Mouse (Mus musculus): ENCODE data around the gene Crkl.

The Crkl gene

DNA sequence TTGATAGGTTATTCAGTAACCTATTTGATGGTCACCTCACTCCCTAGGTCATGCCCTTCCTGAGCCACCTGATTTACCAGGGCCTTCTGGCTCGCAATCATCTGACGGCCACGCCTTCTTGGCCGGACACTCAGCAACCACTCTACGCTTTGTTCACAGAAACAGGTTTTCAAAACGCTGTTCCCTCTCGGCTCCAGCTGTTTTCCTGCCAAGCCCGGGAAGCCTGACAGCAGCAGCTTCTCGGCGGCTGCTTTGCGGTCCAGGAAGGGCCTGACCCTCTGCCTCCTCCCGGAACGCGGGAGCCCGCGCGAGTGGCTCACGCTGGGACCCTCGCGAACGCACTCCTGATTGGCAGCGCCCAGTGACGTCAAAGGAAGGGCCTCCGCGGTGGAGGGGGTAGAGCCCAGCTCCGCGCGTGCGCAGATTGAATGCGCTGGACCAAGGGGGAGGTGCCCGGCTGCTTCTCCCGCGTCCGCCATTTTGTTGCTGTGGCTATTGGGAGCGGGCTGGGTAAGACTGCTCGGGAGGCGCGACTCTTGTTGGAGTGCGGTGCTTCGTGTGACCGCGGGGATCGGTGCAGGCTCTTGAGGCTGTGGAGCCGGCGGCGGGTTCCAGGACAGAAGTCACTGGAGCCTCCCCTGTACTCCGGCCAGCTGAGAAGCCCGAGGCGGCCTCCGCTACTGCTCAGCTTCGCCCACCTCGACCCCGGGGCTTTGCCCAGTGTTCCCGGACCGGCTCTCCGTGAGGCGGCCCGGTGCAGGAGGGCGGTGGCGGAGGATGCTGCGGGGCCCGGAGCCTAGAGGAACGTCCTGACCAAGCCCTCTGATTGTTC is at the start of gene Crkl:
Gene Crkl (plus strand): TSS at position 447 of the 832 bp plus-strand sequence.
- TF ChIP-seq GATA4 (IDR thresholded peaks at IDR 0.05; ENCODE audit: insufficient replicate concordance, low read length) = no peak

DNA sequence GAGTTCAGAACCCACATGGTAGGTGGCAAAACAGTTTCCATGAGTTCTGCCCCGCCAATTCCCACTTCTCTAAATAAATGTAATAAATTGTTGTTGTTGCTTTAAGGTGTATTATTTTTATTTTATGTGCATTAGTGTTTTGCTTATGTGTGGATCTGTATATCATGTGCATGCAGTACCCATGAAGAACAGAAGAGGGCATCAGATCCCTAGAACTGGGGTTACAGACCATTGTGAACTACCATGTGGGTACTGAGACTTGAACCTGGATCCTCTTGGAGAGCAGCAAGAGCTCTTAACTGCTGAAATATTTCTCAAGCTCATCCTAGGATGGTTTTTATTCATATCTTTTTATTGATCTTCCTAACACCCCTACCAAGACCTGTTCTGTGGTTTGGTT is 48.9 kb upstream of the Crkl start:
- no peak for TF ChIP-seq GATA4 (IDR thresholded peaks at IDR 0.05; ENCODE audit: insufficient replicate concordance, low read length)

DNA sequence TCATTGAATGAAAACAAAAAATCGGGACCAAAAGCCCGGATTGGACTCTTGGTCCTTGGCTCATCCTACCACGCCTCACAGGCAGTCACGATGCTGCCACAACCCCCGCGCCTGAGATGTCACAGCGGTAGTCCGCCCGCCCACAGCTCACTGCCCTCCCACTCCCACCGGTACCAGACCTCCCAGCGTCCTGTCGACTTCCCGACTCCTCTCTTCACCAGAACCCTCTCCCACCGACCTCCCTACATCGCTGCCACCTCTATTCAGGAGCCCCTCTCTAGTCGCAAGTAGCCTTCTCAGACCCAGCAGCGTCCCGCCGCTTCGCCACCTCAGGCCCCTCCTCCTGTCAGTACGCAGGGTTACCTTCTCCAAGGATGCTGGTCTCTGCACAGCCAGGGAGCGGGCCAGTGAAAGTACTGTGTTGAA is 46.5 kb upstream of the Crkl start:
- no peak for TF ChIP-seq GATA4 (IDR thresholded peaks at IDR 0.05; ENCODE audit: insufficient replicate concordance, low read length)

DNA sequence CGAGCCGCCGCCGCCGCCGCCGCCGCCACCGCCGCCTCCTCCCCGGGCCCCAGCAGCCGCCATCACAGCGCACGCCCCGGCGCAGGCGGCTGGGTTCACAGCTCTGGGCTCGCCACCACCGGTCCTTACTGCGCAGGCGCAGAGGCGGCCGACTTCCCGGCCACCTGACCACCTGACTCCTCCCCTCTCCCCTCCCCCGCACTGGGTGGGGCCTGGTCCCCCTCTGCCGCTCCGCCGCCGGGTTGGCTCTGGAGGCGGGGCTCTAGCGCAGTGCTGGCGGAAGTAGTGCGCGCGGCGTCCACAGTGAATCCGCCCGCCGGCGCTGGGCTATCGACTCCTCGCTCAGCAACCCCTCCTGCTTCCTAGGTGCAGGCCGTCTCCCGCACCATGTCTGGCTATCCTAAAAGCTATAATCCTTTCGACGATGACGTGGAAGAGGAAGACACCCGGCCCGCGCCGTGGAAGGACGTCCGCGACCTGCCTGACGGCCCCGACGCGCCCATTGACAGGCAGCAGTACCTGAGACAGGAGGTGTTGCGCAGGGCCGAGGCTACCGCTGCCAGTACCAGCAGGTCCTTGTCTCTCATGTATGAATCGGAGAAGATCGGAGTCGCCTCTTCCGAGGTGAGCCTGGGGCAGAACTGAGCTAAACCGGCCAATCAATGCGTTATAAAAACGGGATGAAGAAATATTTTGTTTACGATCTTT is 45.9 kb upstream of the Crkl start, which contains the start of the genes Snap29 and Pi4ka:
Gene Snap29 (plus strand): TSS at position 251 of the 708 bp plus-strand sequence.
Gene Pi4ka (minus strand): TSS at position 579 of the 708 bp plus-strand sequence.
- TF ChIP-seq GATA4 (IDR thresholded peaks at IDR 0.05; ENCODE audit: insufficient replicate concordance, low read length) = peak; percentile 65; the same call in 1 of the 2 replicates

DNA sequence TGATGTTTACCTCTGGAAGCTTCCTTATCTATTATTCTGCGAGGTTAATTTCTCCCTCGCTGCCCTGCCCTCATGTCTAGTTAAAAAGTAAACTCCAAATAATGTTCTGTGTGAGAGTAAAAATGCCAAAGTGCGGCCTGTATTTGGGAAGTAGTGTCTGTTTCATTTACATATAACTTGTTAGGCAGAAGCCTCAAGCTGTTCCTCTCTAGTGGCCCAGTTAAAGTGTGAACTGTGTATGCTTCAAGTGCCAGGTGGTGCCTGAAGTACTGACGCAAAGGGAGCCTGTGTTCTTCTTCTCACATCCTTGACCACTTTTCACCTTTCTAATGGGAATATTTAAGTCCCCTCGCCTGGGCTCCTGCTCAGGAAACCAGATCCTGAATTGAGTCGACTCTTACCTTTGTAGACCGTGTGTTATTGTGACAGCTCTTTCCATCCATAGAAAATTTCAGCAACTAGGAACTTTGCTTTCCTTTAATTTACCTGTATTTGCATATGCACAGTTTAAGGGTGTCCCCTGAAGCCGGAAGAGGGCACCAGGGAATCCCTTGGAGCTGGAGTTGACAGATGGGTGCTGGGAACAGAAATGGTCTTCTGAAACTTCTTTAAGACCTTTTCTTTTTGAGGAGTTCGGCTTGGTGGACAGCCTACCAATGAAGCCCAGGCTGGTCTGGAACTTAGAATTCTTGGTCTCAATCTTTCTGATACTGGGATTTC is 45.1 kb upstream of the Crkl start:
- no peak for TF ChIP-seq GATA4 (IDR thresholded peaks at IDR 0.05; ENCODE audit: insufficient replicate concordance, low read length)

DNA sequence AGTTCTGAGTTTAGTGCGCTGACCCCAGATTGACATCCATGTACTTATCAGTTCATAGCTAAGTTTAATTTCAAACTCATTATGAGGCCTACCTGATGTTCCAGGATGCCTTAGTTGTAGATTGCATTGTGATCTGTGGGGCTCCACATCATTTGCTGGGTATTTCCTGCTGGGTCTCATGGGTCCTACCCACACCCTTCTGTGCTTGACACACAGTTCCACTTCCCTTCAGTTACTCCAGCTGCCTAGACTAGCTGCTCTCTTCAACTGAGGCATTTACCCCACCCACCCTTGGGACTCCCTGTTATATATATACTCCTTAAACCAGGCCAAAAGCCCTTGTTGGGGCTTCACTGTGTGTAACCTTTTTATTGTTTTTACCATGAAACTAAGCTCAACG is 42.7 kb upstream of the Crkl start:
- TF ChIP-seq GATA4 (IDR thresholded peaks at IDR 0.05; ENCODE audit: insufficient replicate concordance, low read length) = no peak

DNA sequence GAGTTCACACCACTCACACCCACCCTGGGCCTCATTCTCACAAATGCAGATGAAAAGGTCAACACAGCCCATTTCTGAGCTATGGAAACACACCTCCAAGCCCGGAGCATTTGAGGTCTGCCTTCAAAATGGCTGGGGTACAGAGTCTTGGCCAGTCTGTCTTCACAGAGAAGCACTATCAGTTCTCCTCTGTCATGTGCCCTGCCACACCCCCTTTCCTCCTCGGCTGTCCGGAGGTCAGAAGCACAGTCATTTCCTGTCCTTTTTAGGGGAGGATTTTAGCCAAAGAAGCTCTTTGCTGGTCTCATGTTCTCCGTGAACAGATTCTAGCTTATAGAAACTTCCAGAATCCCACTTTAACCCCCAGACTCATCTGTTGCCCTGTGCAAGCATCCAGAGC is 41.6 kb upstream of the Crkl start:
- TF ChIP-seq GATA4 (IDR thresholded peaks at IDR 0.05; ENCODE audit: insufficient replicate concordance, low read length) = peak; percentile 69; the same call in 1 of the 2 replicates

DNA sequence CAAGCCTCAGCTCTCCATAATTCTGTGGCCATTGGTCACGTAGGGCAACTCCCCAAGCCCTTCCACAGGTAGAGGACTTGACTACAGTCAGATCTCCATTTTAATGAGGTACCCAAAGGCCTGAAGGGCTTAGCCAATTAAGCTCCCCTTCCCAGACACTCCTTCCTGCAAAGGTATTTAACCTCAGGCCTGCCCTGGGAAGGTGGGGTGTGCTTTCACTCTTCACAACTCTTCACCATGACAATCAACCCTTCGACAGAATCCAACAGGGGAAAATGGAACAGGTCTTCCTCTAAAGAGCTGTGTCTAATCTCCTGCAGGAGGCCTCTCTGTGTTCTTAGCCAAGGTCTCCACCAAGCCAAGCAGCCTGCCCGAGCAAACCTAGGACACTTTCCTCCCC is 28.8 kb upstream of the Crkl start:
- TF ChIP-seq GATA4 (IDR thresholded peaks at IDR 0.05; ENCODE audit: insufficient replicate concordance, low read length) = no peak

DNA sequence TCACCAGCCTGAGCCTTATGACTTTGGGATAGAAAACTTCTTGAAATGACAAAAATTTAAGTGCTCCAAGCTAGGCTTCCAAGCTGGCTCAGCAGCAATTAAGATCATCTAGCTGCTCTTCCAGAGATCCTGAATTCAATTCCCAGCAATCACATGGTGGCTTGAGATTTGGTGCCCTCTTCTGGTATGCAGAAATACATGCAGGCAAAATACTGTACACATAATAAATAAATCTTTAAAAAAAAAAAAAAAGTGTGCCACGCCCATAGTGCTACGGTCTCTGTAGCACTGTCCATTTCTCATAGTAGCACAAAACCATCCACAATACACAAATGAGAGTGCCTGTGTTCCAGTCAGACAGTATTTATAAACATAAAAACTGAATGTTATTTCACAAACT is 19.2 kb upstream of the Crkl start:
- no peak for TF ChIP-seq GATA4 (IDR thresholded peaks at IDR 0.05; ENCODE audit: insufficient replicate concordance, low read length)

DNA sequence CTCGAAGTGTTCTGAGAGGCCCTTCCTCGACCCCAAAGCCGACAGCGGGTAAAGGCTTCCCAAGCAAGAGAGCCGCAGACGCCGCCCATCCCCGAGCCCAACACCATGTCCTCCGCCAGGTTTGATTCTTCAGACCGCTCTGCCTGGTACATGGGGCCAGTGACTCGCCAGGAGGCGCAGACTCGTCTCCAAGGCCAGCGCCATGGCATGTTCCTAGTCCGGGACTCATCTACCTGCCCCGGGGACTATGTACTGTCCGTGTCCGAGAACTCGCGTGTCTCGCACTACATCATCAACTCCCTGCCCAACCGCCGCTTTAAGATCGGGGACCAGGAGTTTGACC is 557 bp downstream of the Crkl start:
- TF ChIP-seq GATA4 (IDR thresholded peaks at IDR 0.05; ENCODE audit: insufficient replicate concordance, low read length) = no peak

DNA sequence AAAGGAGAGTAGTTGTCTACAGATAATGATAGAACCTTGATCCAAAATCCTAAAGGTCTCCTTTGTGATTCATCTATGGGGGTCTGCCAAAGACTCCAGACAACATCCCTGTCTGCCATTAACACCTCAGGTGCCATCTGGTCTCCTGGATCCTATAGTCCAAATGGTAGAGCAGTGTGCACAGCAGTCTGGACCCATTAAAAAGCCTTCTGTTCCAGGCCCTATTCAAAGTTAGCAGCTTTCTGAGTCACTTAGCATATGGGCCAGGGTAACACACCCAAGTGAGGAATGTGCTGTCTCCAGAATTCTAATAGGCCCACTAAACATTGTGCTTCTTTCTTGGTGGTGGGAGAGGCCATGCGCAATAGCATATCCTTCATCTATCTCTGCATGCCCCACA is 5.1 kb downstream of the Crkl start:
- no peak for TF ChIP-seq GATA4 (IDR thresholded peaks at IDR 0.05; ENCODE audit: insufficient replicate concordance, low read length)

DNA sequence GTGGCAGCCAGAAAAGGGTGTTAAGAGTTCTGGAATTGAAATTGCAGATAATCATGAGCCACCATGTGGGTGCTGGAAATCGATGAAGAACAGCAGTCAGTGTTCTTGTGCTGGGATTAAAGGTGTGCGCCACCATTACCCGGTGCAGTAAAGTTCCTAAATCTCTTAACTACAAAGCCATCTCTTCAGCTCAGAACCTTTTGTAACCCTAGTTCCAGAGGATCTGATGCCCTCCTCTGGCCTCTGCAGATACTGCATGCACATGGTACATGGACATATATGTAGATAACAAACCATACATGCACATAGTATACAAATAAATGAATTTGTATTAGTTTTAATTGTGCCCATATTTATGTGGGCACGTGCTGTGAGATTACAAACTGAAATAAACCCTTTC is 8.5 kb downstream of the Crkl start:
- TF ChIP-seq GATA4 (IDR thresholded peaks at IDR 0.05; ENCODE audit: insufficient replicate concordance, low read length) = no peak

DNA sequence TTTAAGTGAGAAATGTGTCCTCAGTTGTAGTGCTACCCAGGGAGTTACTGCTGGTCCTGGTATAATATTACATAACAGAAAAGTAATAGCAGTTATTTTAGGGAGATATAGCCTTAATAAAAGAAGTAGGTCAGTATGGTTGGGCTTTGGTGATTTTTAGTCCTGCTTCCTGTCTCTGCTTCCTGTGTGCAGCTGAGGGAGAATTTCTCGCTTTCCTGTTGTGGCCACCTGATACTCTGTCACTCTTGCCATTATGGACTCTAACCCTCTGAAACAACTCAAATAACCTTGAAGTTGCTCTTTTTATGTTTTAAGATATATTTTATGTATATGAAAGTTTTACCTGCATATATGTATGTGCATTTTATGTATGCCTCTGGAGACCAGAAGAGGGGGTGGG is 9.8 kb downstream of the Crkl start:
- no peak for TF ChIP-seq GATA4 (IDR thresholded peaks at IDR 0.05; ENCODE audit: insufficient replicate concordance, low read length)

DNA sequence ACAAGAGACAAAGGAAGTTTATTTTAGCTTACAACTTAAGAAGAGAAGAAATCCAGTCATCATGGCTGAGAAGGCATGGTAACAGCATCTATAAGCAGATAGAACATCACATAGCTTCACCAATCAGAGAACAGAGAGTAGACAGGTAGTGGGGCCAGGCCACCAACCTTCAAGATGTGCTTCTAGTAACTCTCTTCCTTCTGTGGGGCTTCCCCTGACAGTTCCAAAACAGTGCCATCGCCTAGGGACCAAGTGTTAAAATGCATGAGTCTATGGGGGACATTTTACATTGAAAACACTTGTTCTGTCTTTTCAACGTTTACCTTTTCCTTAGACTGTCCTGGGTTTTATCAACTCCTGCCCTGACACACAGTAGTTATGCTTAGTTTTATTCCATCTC is 11.4 kb downstream of the Crkl start:
- TF ChIP-seq GATA4 (IDR thresholded peaks at IDR 0.05; ENCODE audit: insufficient replicate concordance, low read length) = no peak

DNA sequence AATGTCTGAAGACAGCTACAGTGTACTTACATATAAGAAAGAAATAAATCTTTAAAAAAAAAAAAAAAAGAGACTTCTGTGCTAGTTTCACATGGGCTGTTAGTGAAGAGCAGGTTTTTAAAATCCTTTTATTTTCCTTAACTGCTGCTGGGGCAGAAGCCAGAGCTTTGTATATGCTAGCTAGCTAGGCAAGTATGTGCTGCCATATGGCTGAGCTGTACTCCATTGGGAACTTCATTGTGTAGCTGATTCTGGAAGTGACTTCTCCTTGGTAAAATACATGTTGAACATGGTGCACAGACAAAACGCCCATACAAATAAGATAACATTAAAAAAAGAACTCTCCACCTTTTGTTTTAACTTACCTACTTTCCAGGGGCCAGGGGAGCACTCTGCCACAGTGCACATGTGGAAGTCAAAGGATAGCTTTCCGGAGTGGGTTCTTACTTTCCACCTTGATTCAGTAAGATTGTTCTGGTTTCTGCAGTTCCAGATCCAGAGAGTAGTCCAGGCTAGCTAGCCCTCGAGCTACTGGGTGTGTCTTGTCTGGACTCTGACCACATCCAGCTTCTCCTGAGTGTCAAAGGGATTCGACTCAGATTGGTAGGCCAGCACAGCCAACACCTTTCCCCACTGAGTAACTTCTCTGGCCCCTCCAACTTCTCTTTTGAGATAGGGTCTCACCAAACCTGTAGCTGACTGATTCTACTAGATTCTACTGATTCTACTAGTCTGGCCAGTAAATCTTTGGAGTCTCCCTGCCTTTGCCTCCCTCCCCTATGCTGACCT is 15.3 kb downstream of the Crkl start:
- no peak for TF ChIP-seq GATA4 (IDR thresholded peaks at IDR 0.05; ENCODE audit: insufficient replicate concordance, low read length)

Data from liver, adult (tissue).